Comparison of ENCODE assay signal across 8 mouse cellular contexts in genomic region chr17:34590154-34590987, GRCm38 (mm10). TPM values are rescaled to one million over a fixed set of nuclear protein-coding genes. Genes with fewer than 3 reads are reported as not detected.
DNase-seq lines count a peak whose midpoint lies in the region; ATAC-seq lines count a peak whose summit lies in the region.

No protein-coding gene starts in this region.

- 65% methylated on average over 15 of the region's 15 CpGs for WGBS in hindbrain, embryonic 10.5 days
- 27% methylated on average over 15 of the region's 15 CpGs for WGBS in macrophage (ENCODE audit: missing documents)

- peak overlapping the region; percentile 87 for H3K4me3 ChIP-seq in hindbrain, embryonic 10.5 days
- H3K4me3 ChIP-seq in macrophage (ENCODE audit: inconsistent target), result peak overlapping the region; percentile 75

- peaks cover 18% of the 10 kb centered on the region for H3K36me3 ChIP-seq in hindbrain, embryonic 10.5 days
- H3K36me3 ChIP-seq in macrophage (ENCODE audit: inconsistent target), result peaks cover 9% of the 10 kb centered on the region; the same call in 1 of the 2 replicates

- no peaks in the 10 kb centered on the region for H3K27me3 ChIP-seq in hindbrain, embryonic 10.5 days (ENCODE audit: insufficient read depth, poor library complexity, severe bottlenecking)

- peak overlapping the region; percentile 99 for H3K27ac ChIP-seq in hindbrain, embryonic 10.5 days
- H3K27ac ChIP-seq in macrophage, result peak overlapping the region; percentile 92

- H3K9me3 ChIP-seq in hindbrain, embryonic 10.5 days, result no peaks in the 10 kb centered on the region

- no peak for ATAC-seq in frontal cortex, adult (ENCODE audit: low TSS enrichment)

- peaks cover 96% of the 10 kb centered on the region for H3K4me1 ChIP-seq in hindbrain, embryonic 10.5 days (replicated peaks)

- H3K79me2 ChIP-seq in macrophage (ENCODE audit: inconsistent target), result peaks cover 58% of the 10 kb centered on the region

- DNase-seq in kidney, adult 11 months, result peak; percentile 26
- DNase-seq in kidney, postnatal 14 days, result no peak
- peak; percentile 45 for DNase-seq in MN1 (ENCODE audit: low spot score)
- DNase-seq in hindbrain, embryonic 10.5 days (ENCODE audit: low spot score), result no peak
- no peak for DNase-seq in urinary bladder, postnatal 10 days (ENCODE audit: low spot score)
- no peak for DNase-seq in Muller cell, postnatal 12 days (ENCODE audit: inconsistent ontology term)

RNA-seq across cellular contexts. Expression of gene Pbx2, which starts 0.7 kb away (rescaled TPM):
- polyA plus RNA-seq in hindbrain, embryonic 10.5 days (2016; fragmentation: Nextera tagmentation; extraction: Ambion mirVana), result 17.7 and 17.8 TPM in 2 replicates
- total RNA-seq in macrophage (2018; cell fraction: chromatin; rRNA removed), result 100 to 1,000 TPM in 3 of 26 experiments, 10 to 100 TPM in 23; 13.4 to 110 (median 51.5) TPM
- 10 to 100 TPM; 23.9 to 61.8 (median 51.4) TPM for total RNA-seq in macrophage (2018; cell fraction: cytosol; rRNA removed)
- 10 to 100 TPM; 18.6 to 84.5 (median 38.1) TPM for total RNA-seq in macrophage (2018; cell fraction: nucleus; rRNA removed)
- 44.7 to 64.2 TPM (median 45.7 TPM) in 3 replicates for polyA plus RNA-seq in macrophage (2018)

RNA-seq across cellular contexts. Expression of gene Gpsm3, which starts 0.8 kb away (rescaled TPM):
- 8.1 and 8.4 TPM in 2 replicates for polyA plus RNA-seq in hindbrain, embryonic 10.5 days (2016; fragmentation: Nextera tagmentation; extraction: Ambion mirVana)
- 10 to 100 TPM in 22 of 26 experiments, 1 to 10 TPM in 4; 4.8 to 81.2 (median 28.1) TPM for total RNA-seq in macrophage (2018; cell fraction: chromatin; rRNA removed)
- total RNA-seq in macrophage (2018; cell fraction: cytosol; rRNA removed), result 100 to 1,000 TPM; 107 to 228 (median 174) TPM
- total RNA-seq in macrophage (2018; cell fraction: nucleus; rRNA removed), result 100 to 1,000 TPM in 5 of 26 experiments, 10 to 100 TPM in 21; 22.6 to 150 (median 71.5) TPM
- polyA plus RNA-seq in macrophage (2018), result 124 to 167 TPM (median 152 TPM) in 3 replicates

RNA-seq across cellular contexts. Expression of gene Ager, which starts 7.3 kb away (rescaled TPM):
- polyA plus RNA-seq in hindbrain, embryonic 10.5 days (2016; fragmentation: Nextera tagmentation; extraction: Ambion mirVana), result 2.0 and 2.7 TPM in 2 replicates
- 10 to 100 TPM in 5 of 26 experiments, 1 to 10 TPM in 20, under 1 TPM in 1; 0.71 to 15.6 (median 6.0) TPM for total RNA-seq in macrophage (2018; cell fraction: chromatin; rRNA removed)
- under 1 TPM in 14 of 26 experiments, not detected in 12; 0.11 to 0.44 (median 0.22) TPM for total RNA-seq in macrophage (2018; cell fraction: cytosol; rRNA removed)
- total RNA-seq in macrophage (2018; cell fraction: nucleus; rRNA removed), result 1 to 10 TPM in 22 of 26 experiments, under 1 TPM in 4; 0.72 to 9.9 (median 2.8) TPM
- polyA plus RNA-seq in macrophage (2018), result 0.22 to 0.38 TPM (median 0.27 TPM) in 3 replicates

RNA-seq across cellular contexts. Expression of gene Rnf5, which starts 13.1 kb away (rescaled TPM):
- 202 and 223 TPM in 2 replicates for polyA plus RNA-seq in hindbrain, embryonic 10.5 days (2016; fragmentation: Nextera tagmentation; extraction: Ambion mirVana)
- 10 to 100 TPM in 14 of 26 experiments, 1 to 10 TPM in 12; 1.4 to 22.9 (median 11.5) TPM for total RNA-seq in macrophage (2018; cell fraction: chromatin; rRNA removed)
- 10 to 100 TPM; 35.2 to 53.0 (median 44.0) TPM for total RNA-seq in macrophage (2018; cell fraction: cytosol; rRNA removed)
- 10 to 100 TPM in 22 of 26 experiments, 1 to 10 TPM in 4; 8.7 to 49.5 (median 22.8) TPM for total RNA-seq in macrophage (2018; cell fraction: nucleus; rRNA removed)
- polyA plus RNA-seq in macrophage (2018), result 45.1 to 50.3 TPM (median 47.5 TPM) in 3 replicates

RNA-seq across cellular contexts. Expression of gene Agpat1, which starts 13.7 kb away (rescaled TPM):
- polyA plus RNA-seq in hindbrain, embryonic 10.5 days (2016; fragmentation: Nextera tagmentation; extraction: Ambion mirVana), result 68.1 and 104 TPM in 2 replicates
- 10 to 100 TPM; 23.6 to 67.0 (median 37.8) TPM for total RNA-seq in macrophage (2018; cell fraction: chromatin; rRNA removed)
- 100 to 1,000 TPM in 3 of 26 experiments, 10 to 100 TPM in 23; 62.1 to 103 (median 87.3) TPM for total RNA-seq in macrophage (2018; cell fraction: cytosol; rRNA removed)
- total RNA-seq in macrophage (2018; cell fraction: nucleus; rRNA removed), result 10 to 100 TPM; 52.2 to 90.0 (median 71.3) TPM
- polyA plus RNA-seq in macrophage (2018), result 67.5 to 77.3 TPM (median 76.0 TPM) in 3 replicates

Comparison
In these comparisons a context has a peak if more than half of its experiments do, and no peak if none do; other contexts are left out.
1. DNase-seq: peak in kidney, adult 11 months (single experiment) and MN1 (single experiment); none in kidney, postnatal 14 days (single experiment), hindbrain, embryonic 10.5 days (single experiment), urinary bladder, postnatal 10 days (single experiment) and Muller cell, postnatal 12 days (single experiment).
2. RNA of gene Gpsm3, which starts 0.8 kb away (polyA plus RNA-seq): 124 to 167 TPM in macrophage; 8.1 to 8.4 TPM in hindbrain, embryonic 10.5 days; every median in the first group is over 10 times any median in the second.